Mouse (Mus musculus) small intestine, adult 2 months (tissue): ENCODE measurements at regions not wholly inside any gene's neighbourhood (a gene's known extent, or its start where the extent isn't known, plus 50 kb on each side); places are given as distances from the start of the nearest gene placed in this dataset.

ENCODE experiments used
- CTCF ChIP-seq: fragments of 200-500 bp; IDR thresholded peaks from 2 replicates; pipeline ENCODE4 v1.5.1; 2012; ENCODE audit warnings: low read depth, mild to moderate bottlenecking, control low read depth, inconsistent platforms, low read length, moderate library complexity, mixed read lengths; ENCODE audit not compliant: insufficient replicate concordance, insufficient read length; ENCODE audit errors: extremely low read depth
- POLR2A ChIP-seq: fragments of 200-500 bp; IDR thresholded peaks from 2 replicates; pipeline ENCODE4 v1.6.1; 2012; ENCODE audit warnings: low read depth, mild to moderate bottlenecking, control low read depth, inconsistent platforms, low read length, moderate library complexity

GRCm38 (mm10) chr10:100152821-100153220 lies 137.4 kb downstream of the Kitl start:
- TF ChIP-seq POLR2A, result no peak
- no peak for TF ChIP-seq CTCF
